In genomic region chr4:117928699-117929241, GRCm38 (mm10) we compare ENCODE assay signal across 8 mouse cellular contexts. TPM values are rescaled to one million over a fixed set of nuclear protein-coding genes. Genes with fewer than 3 reads are reported as not detected.
A peak's percentile ranks its signal among the peaks of the same experiment; 100 is the strongest.
DNase-seq lines count a peak whose midpoint lies in the region; ATAC-seq and TF ChIP-seq lines count a peak whose summit lies in the region.

No protein-coding gene starts in this region.

- ATAC-seq in forebrain, embryonic 12.5 days (ENCODE audit: low FRiP score): no peak
- peak; percentile 18 for ATAC-seq in hindbrain, embryonic 12.5 days (ENCODE audit: low FRiP score)
- ATAC-seq in midbrain, embryonic 16.5 days: peak; percentile 5; the same call in 1 of the 2 replicates

- peak; percentile 43 to 52 for DNase-seq in left cerebral cortex, postnatal 36 days (ENCODE audit: low spot score in 2 of 2)
- no peak for DNase-seq in left cerebral cortex, adult 11 months (ENCODE audit: low spot score)
- DNase-seq in brain, embryonic 14.5 days (ENCODE audit: low read depth): no peak
- peak; percentile 90 for DNase-seq in liver
- DNase-seq in yolk sac, embryonic 10.5 days (ENCODE audit: low spot score): peak; percentile 51

- TF ChIP-seq CTCF in brain, embryonic 14.5 days (IDR thresholded peaks at IDR 0.05; ENCODE audit: borderline replicate concordance, extremely low read depth, insufficient read depth, insufficient read length): peak; percentile 53; the same call in 1 of the 2 replicates

- H3K4me3 ChIP-seq in forebrain, embryonic 12.5 days (replicated peaks): peak overlapping the region; percentile 34
- H3K4me3 ChIP-seq in hindbrain, embryonic 12.5 days: peak overlapping the region; percentile 29
- H3K4me3 ChIP-seq in midbrain, embryonic 16.5 days (ENCODE audit: low read depth, low read length): no peak overlapping the region

- H3K4me2 ChIP-seq in forebrain, embryonic 12.5 days: peak overlapping the region; percentile 72
- peak overlapping the region; percentile 54 for H3K4me2 ChIP-seq in hindbrain, embryonic 12.5 days (replicated peaks)
- peak overlapping the region; percentile 50 for H3K4me2 ChIP-seq in midbrain, embryonic 16.5 days (ENCODE audit: low read length)

- H3K27me3 ChIP-seq in forebrain, embryonic 12.5 days: peaks cover 72% of the 10 kb centered on the region
- H3K27me3 ChIP-seq in hindbrain, embryonic 12.5 days: peaks cover 69% of the 10 kb centered on the region
- H3K27me3 ChIP-seq in midbrain, embryonic 16.5 days (ENCODE audit: control insufficient read depth, insufficient read depth, low read depth, low read length): peaks cover 31% of the 10 kb centered on the region

- H3K36me3 ChIP-seq in forebrain, embryonic 12.5 days (replicated peaks): peaks cover 3% of the 10 kb centered on the region; the same call in 1 of the 2 replicates
- H3K36me3 ChIP-seq in hindbrain, embryonic 12.5 days: peaks cover 6% of the 10 kb centered on the region
- peaks cover 2% of the 10 kb centered on the region; the same call in 1 of the 2 replicates for H3K36me3 ChIP-seq in midbrain, embryonic 16.5 days (ENCODE audit: control insufficient read depth, insufficient read depth, low read length)

- peak overlapping the region; percentile 36; the same call in 1 of the 2 replicates for H3K9ac ChIP-seq in forebrain, embryonic 12.5 days
- peak overlapping the region; percentile 45; the same call in 1 of the 2 replicates for H3K9ac ChIP-seq in hindbrain, embryonic 12.5 days
- no peak overlapping the region for H3K9ac ChIP-seq in midbrain, embryonic 16.5 days (ENCODE audit: low read depth, low read length)

- WGBS in forebrain, embryonic 12.5 days: 4% methylated on average over 13 of the region's 13 CpGs
- 3% methylated on average over 13 of the region's 13 CpGs for WGBS in hindbrain, embryonic 12.5 days
- WGBS in midbrain, embryonic 16.5 days: 3% methylated on average over 13 of the region's 13 CpGs

- no peak overlapping the region for H3K27ac ChIP-seq in forebrain, embryonic 12.5 days
- no peak overlapping the region for H3K27ac ChIP-seq in hindbrain, embryonic 12.5 days
- H3K27ac ChIP-seq in midbrain, embryonic 16.5 days (ENCODE audit: low read length): no peak overlapping the region

- H3K9me3 ChIP-seq in forebrain, embryonic 12.5 days: no peaks in the 10 kb centered on the region
- H3K9me3 ChIP-seq in hindbrain, embryonic 12.5 days (replicated peaks): 0 out of 2 replicates have a peak, but pooled peaks cover 3% of the 10 kb centered on the region
- no peaks in the 10 kb centered on the region for H3K9me3 ChIP-seq in midbrain, embryonic 16.5 days (replicated peaks; ENCODE audit: control insufficient read depth, low read length, poor library complexity, severe bottlenecking)

- no peak for TF ChIP-seq POLR2A in brain, embryonic 14.5 days (IDR thresholded peaks at IDR 0.05; ENCODE audit: borderline replicate concordance, extremely low read depth, insufficient read depth, insufficient read length, poor library complexity, severe bottlenecking)

- intact Hi-C loops in left cerebral cortex, postnatal 36 days (cut with DNase I): loop anchor here (1.0 to 5.0 kb wide), 2 partner anchors 134 to 155 kb away; no protein-coding TSS in a partner anchor

- peaks cover 35% of the 10 kb centered on the region for H3K4me1 ChIP-seq in forebrain, embryonic 12.5 days
- peaks cover 27% of the 10 kb centered on the region for H3K4me1 ChIP-seq in hindbrain, embryonic 12.5 days
- H3K4me1 ChIP-seq in midbrain, embryonic 16.5 days (ENCODE audit: control insufficient read depth, insufficient read depth, low read length): peaks cover 9% of the 10 kb centered on the region

RNA-seq across cellular contexts. Expression of gene Artn, which starts 0.8 kb away (rescaled TPM):
- 1 to 10 TPM; 3.1 TPM for total RNA-seq in left cerebral cortex, postnatal 36 days (2021)
- polyA plus RNA-seq in brain, embryonic 14.5 days (2012; rRNA removed): 0.40 and 0.59 TPM in 2 replicates
- 0.23 and 0.33 TPM in 2 replicates for polyA plus RNA-seq in forebrain, embryonic 12.5 days (2016; fragmentation: Nextera tagmentation; extraction: Ambion mirVana)
- polyA plus RNA-seq in hindbrain, embryonic 12.5 days (2016; fragmentation: Nextera tagmentation; extraction: Ambion mirVana): 1.7 and 2.3 TPM in 2 replicates
- 0.75 and 0.92 TPM in 2 replicates for polyA plus RNA-seq in midbrain, embryonic 16.5 days (2015; fragmentation: Nextera tagmentation; extraction: Ambion mirVana)

RNA-seq across cellular contexts. Expression of gene Ipo13, which starts 14.0 kb away (rescaled TPM):
- total RNA-seq in left cerebral cortex, postnatal 36 days (2021): 100 to 1,000 TPM; 119 to 122 TPM
- 116 and 126 TPM in 2 replicates for polyA plus RNA-seq in brain, embryonic 14.5 days (2012; rRNA removed)
- 70.8 and 71.4 TPM in 2 replicates for polyA plus RNA-seq in forebrain, embryonic 12.5 days (2016; fragmentation: Nextera tagmentation; extraction: Ambion mirVana)
- polyA plus RNA-seq in hindbrain, embryonic 12.5 days (2016; fragmentation: Nextera tagmentation; extraction: Ambion mirVana): 62.2 and 65.5 TPM in 2 replicates
- 66.9 and 69.5 TPM in 2 replicates for polyA plus RNA-seq in midbrain, embryonic 16.5 days (2015; fragmentation: Nextera tagmentation; extraction: Ambion mirVana)

RNA-seq across cellular contexts. Expression of gene Dph2, which starts 36.9 kb away (rescaled TPM):
- total RNA-seq in left cerebral cortex, postnatal 36 days (2021): 10 to 100 TPM in 1 of 2 experiments, 1 to 10 TPM in 1; 6.6 to 10.8 TPM
- 22.7 and 36.5 TPM in 2 replicates for polyA plus RNA-seq in brain, embryonic 14.5 days (2012; rRNA removed)
- 26.7 and 27.0 TPM in 2 replicates for polyA plus RNA-seq in forebrain, embryonic 12.5 days (2016; fragmentation: Nextera tagmentation; extraction: Ambion mirVana)
- 20.5 and 22.4 TPM in 2 replicates for polyA plus RNA-seq in hindbrain, embryonic 12.5 days (2016; fragmentation: Nextera tagmentation; extraction: Ambion mirVana)
- 21.2 and 23.1 TPM in 2 replicates for polyA plus RNA-seq in midbrain, embryonic 16.5 days (2015; fragmentation: Nextera tagmentation; extraction: Ambion mirVana)

RNA-seq across cellular contexts. Expression of gene Atp6v0b, which starts 41.6 kb away (rescaled TPM):
- 100 to 1,000 TPM; 432 to 445 TPM for total RNA-seq in left cerebral cortex, postnatal 36 days (2021)
- 453 and 682 TPM in 2 replicates for polyA plus RNA-seq in brain, embryonic 14.5 days (2012; rRNA removed)
- polyA plus RNA-seq in forebrain, embryonic 12.5 days (2016; fragmentation: Nextera tagmentation; extraction: Ambion mirVana): 233 TPM in 2 replicates
- polyA plus RNA-seq in hindbrain, embryonic 12.5 days (2016; fragmentation: Nextera tagmentation; extraction: Ambion mirVana): 267 and 289 TPM in 2 replicates
- 581 and 673 TPM in 2 replicates for polyA plus RNA-seq in midbrain, embryonic 16.5 days (2015; fragmentation: Nextera tagmentation; extraction: Ambion mirVana)

RNA-seq across cellular contexts. Expression of gene B4galt2, which starts 45.5 kb away (rescaled TPM):
- total RNA-seq in left cerebral cortex, postnatal 36 days (2021): 100 to 1,000 TPM in 1 of 2 experiments, 10 to 100 TPM in 1; 95.6 to 107 TPM
- 156 and 175 TPM in 2 replicates for polyA plus RNA-seq in brain, embryonic 14.5 days (2012; rRNA removed)
- polyA plus RNA-seq in forebrain, embryonic 12.5 days (2016; fragmentation: Nextera tagmentation; extraction: Ambion mirVana): 36.4 and 36.9 TPM in 2 replicates
- polyA plus RNA-seq in hindbrain, embryonic 12.5 days (2016; fragmentation: Nextera tagmentation; extraction: Ambion mirVana): 43.9 and 44.3 TPM in 2 replicates
- polyA plus RNA-seq in midbrain, embryonic 16.5 days (2015; fragmentation: Nextera tagmentation; extraction: Ambion mirVana): 58.8 and 65.5 TPM in 2 replicates

Comparison
In these comparisons a context has a peak if more than half of its experiments do, and no peak if none do; other contexts are left out.
1. DNase-seq: peak in left cerebral cortex, postnatal 36 days (2 of 2), liver (single experiment) and yolk sac, embryonic 10.5 days (single experiment); none in left cerebral cortex, adult 11 months (single experiment) and brain, embryonic 14.5 days (single experiment).
2. Peak in every context shown above with its lines, with median percentiles within 50 percentile points of each other: H3K4me2 ChIP-seq.